Mouse (Mus musculus) erythroblast, embryonic 14.5 days (primary cell): ENCODE data around the gene Ddi2.

Source experiments
- GATA1 ChIP-seq: IDR thresholded peaks from 2 replicates; pipeline ENCODE4 v1.6.1; 2012; ENCODE audit warnings: low read length, inconsistent platforms, mixed read lengths
- TAL1 ChIP-seq: IDR thresholded peaks from 3 replicates; pipeline ENCODE4 v1.6.1; 2012; ENCODE audit warnings: low read length, inconsistent platforms, mixed read lengths

DNA sequence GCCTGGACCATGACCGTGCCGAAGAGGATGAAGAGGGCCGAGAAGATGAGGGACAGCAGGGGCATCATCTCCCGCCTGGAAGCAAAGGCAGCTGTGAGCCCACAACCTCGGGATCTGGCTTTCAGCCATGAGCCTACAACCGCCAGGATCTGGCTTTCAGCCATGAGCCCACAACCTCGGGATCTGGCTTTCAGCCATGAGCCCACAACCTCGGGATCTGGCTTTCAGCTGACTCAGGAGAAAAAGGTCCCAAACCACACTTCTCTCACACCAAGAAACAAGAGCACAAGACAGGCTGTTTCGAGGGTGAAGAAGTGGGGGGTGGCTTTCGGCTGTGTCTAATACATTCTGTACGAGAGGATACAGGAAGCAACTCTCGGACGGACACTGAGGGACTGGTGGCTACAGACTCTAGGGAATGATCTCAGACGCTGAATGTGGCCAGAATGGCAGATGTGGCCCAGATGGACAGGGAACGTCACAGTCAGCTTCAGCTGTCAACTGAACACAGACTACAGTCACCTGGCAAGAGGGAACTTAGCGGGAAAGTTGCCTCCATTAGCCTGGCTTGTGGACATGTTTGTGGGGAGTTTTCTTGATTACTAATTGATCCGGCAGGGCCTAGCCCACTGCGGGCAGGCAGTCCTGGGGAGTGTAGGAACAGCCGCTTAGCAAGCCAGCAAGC is 43.6 kb upstream of the Ddi2 start:
- TF ChIP-seq TAL1 = no peak
- no peak for TF ChIP-seq GATA1
